Mouse (Mus musculus): ENCODE results near the gene Mrto4. TPM values are rescaled to one million over a fixed set of nuclear protein-coding genes. Genes with fewer than 3 reads are reported as not detected.

The Mrto4 gene
- total and polyA plus RNA-seq, 3 experiments: 16.5 to 31.3 (median 27.1) TPM

GRCm38 (mm10) chr4:139336822-139337483 is 15.4 kb downstream of the Mrto4 start:
- Histone ChIP-seq H3K9ac (ENCODE audit: low read depth, low read length) (peak overlapping the region; percentile 37), H3K4me3 (no peak overlapping the region; the same call in 1 of the 2 replicates)
- WGBS: 12% methylated on average over 24 of the region's 24 CpGs

GRCm38 (mm10) chr4:139335507-139335906 is 16.9 kb downstream of the Mrto4 start:
- Histone ChIP-seq H3K9ac (ENCODE audit: low read depth, low read length) (no peak overlapping the region), H3K4me3 (no peak overlapping the region), H3K27me3 (ENCODE audit: control insufficient read depth, insufficient read depth, low read length) (no peaks in the 10 kb centered on the region), H3K4me1 (ENCODE audit: control insufficient read depth, insufficient read depth, low read length) (no peaks in the 10 kb centered on the region), H3K36me3 (ENCODE audit: control insufficient read depth, insufficient read depth, low read length) (no peaks in the 10 kb centered on the region), H3K79me2 (replicated peaks; ENCODE audit: control insufficient read depth, insufficient read depth, low read length) (no peaks in the 10 kb centered on the region), H3K27ac (no peak overlapping the region)
- DNase-seq: no peak
- intact Hi-C loops (cut with DNase I): loop anchor here (5.0 kb wide), 1 partner anchor 48 kb away; no protein-coding TSS in a partner anchor
- WGBS: 35% methylated on average over 7 of the region's 7 CpGs
- no peak for TF ChIP-seq CTCF (IDR thresholded peaks at IDR 0.05)
- TF ChIP-seq POLR2A (IDR thresholded peaks at IDR 0.05; ENCODE audit: insufficient read depth, low read depth, low read length): no peak
- no peak for TF ChIP-seq EP300 (IDR thresholded peaks at IDR 0.05; ENCODE audit: insufficient read depth, low read depth, low read length)

More at GRCm38 (mm10) chr4:139336822-139337483, 15.4 kb downstream of the Mrto4 start:
- H3K79me2 ChIP-seq (replicated peaks; ENCODE audit: control insufficient read depth, insufficient read depth, low read length): no peaks in the 10 kb centered on the region
- H3K36me3 ChIP-seq (ENCODE audit: control insufficient read depth, insufficient read depth, low read length): no peaks in the 10 kb centered on the region
- TF ChIP-seq EP300 (IDR thresholded peaks at IDR 0.05; ENCODE audit: insufficient read depth, low read depth, low read length) (0 out of 2 replicates have a peak, but pooled peaks have one; percentile 45), CTCF (IDR thresholded peaks at IDR 0.05) (peak; percentile 84), POLR2A (IDR thresholded peaks at IDR 0.05; ENCODE audit: insufficient read depth, low read depth, low read length) (no peak)
- H3K4me1 ChIP-seq (ENCODE audit: control insufficient read depth, insufficient read depth, low read length): no peaks in the 10 kb centered on the region
- H3K27me3 ChIP-seq (ENCODE audit: control insufficient read depth, insufficient read depth, low read length): no peaks in the 10 kb centered on the region
- H3K27ac ChIP-seq: no peak overlapping the region
- DNase-seq: peak; percentile 79 to 84
- intact Hi-C loops (cut with DNase I): loop anchor here (1.0 to 5.0 kb wide), 2 partner anchors 50 to 251 kb away; no protein-coding TSS in a partner anchor

DNA sequence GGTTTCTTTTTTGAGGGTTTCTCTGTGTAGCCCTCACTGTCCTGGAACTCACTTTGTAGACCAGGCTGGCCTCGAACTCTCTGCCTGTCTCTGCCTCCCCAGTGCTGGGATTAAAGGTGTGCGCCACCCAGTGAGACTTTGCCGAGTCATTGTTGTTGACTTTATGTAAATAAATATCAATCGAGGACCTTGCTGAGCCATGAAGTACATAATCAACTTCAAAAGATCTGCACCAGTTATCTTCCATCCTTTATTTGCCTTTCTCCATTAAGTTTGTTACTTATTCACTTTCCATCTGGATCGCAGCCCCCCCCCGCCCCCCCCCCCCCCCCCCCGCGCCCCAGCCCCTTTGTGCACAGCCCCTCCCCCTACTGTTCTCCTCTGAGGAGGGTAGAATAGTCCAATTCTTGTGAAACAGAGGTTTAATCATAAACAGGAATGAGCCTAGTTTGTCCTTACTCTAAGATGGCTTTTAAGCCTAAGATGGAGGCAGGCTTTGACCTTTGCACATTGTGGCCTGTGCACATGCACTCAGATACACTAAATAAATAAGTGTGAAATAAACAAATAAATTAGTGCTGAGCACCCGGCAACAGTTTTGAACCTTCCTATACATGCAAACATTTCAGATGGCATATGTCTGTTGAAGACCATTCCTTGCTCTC is 17.6 kb downstream of the Mrto4 start:
- H3K4me3 ChIP-seq: no peak overlapping the region
- WGBS: 62% methylated on average over 8 of the region's 9 CpGs

GRCm38 (mm10) chr4:139330605-139331004 is 21.8 kb downstream of the Mrto4 start:
- Histone ChIP-seq H3K9ac (ENCODE audit: low read depth, low read length) (no peak overlapping the region; the same call in 1 of the 2 replicates), H3K79me2 (replicated peaks; ENCODE audit: control insufficient read depth, insufficient read depth, low read length) (no peaks in the 10 kb centered on the region), H3K27me3 (ENCODE audit: control insufficient read depth, insufficient read depth, low read length) (no peaks in the 10 kb centered on the region), H3K27ac (no peak overlapping the region), H3K4me3 (no peak overlapping the region), H3K4me1 (ENCODE audit: control insufficient read depth, insufficient read depth, low read length) (no peaks in the 10 kb centered on the region), H3K36me3 (ENCODE audit: control insufficient read depth, insufficient read depth, low read length) (no peaks in the 10 kb centered on the region)
- intact Hi-C loops (cut with DNase I): no loop called here
- TF ChIP-seq CTCF (IDR thresholded peaks at IDR 0.05) (peak; percentile 71), POLR2A (IDR thresholded peaks at IDR 0.05; ENCODE audit: insufficient read depth, low read depth, low read length) (peak; percentile 37; the same call in 1 of the 2 replicates), EP300 (IDR thresholded peaks at IDR 0.05; ENCODE audit: insufficient read depth, low read depth, low read length) (0 out of 2 replicates have a peak, but pooled peaks have one; percentile 34)
- WGBS: 10% methylated on average over 10 of the region's 10 CpGs
- DNase-seq: peak; percentile 68 to 75

More for the DNA sequence above, 17.6 kb downstream of the Mrto4 start:
- DNase-seq: no peak
- no peaks in the 10 kb centered on the region for H3K4me1 ChIP-seq (ENCODE audit: control insufficient read depth, insufficient read depth, low read length)
- H3K9ac ChIP-seq (ENCODE audit: low read depth, low read length): no peak overlapping the region
- TF ChIP-seq EP300 (IDR thresholded peaks at IDR 0.05; ENCODE audit: insufficient read depth, low read depth, low read length) (no peak), POLR2A (IDR thresholded peaks at IDR 0.05; ENCODE audit: insufficient read depth, low read depth, low read length) (no peak), CTCF (IDR thresholded peaks at IDR 0.05) (no peak)
- intact Hi-C loops (cut with DNase I): loop anchor here (5.0 kb wide), 1 partner anchor 47 kb away; no protein-coding TSS in a partner anchor
- no peak overlapping the region for H3K27ac ChIP-seq
- H3K79me2 ChIP-seq (replicated peaks; ENCODE audit: control insufficient read depth, insufficient read depth, low read length): no peaks in the 10 kb centered on the region
- no peaks in the 10 kb centered on the region for H3K27me3 ChIP-seq (ENCODE audit: control insufficient read depth, insufficient read depth, low read length)
- no peaks in the 10 kb centered on the region for H3K36me3 ChIP-seq (ENCODE audit: control insufficient read depth, insufficient read depth, low read length)

- Histone ChIP-seq H3K27me3 (ENCODE audit: control insufficient read depth, insufficient read depth, low read length) (no peaks in the 10 kb centered on the region), H3K4me1 (ENCODE audit: control insufficient read depth, insufficient read depth, low read length) (no peaks in the 10 kb centered on the region), H3K4me3 (no peak overlapping the region), H3K27ac (no peak overlapping the region), H3K9ac (ENCODE audit: low read depth, low read length) (no peak overlapping the region), H3K79me2 (replicated peaks; ENCODE audit: control insufficient read depth, insufficient read depth, low read length) (no peaks in the 10 kb centered on the region), H3K36me3 (ENCODE audit: control insufficient read depth, insufficient read depth, low read length) (no peaks in the 10 kb centered on the region)
- intact Hi-C loops (cut with DNase I): no loop called here
- no peak for TF ChIP-seq EP300 (IDR thresholded peaks at IDR 0.05; ENCODE audit: insufficient read depth, low read depth, low read length)
- no peak for TF ChIP-seq POLR2A (IDR thresholded peaks at IDR 0.05; ENCODE audit: insufficient read depth, low read depth, low read length)
- no peak for TF ChIP-seq CTCF (IDR thresholded peaks at IDR 0.05)
- WGBS: 90% methylated on average over 4 of the region's 4 CpGs
- no peak for DNase-seq
Measured at GRCm38 (mm10) chr4:139319740-139320139, 32.6 kb downstream of the Mrto4 start.
